Mouse (Mus musculus) cerebellum, adult 11 months (tissue): ENCODE data around the gene Mgat4e.
"Not testable (repeated sequence)": the region's sequence is repeated elsewhere in the genome, so short reads cannot be mapped to it uniquely, and the experiment has no call there.

ENCODE experiments used
- DNase-seq: peaks from one replicate; pipeline ENCODE4 v3.0.0; 2022

Mgat4e gene

GRCm38 (mm10) chr1:134555240-134555870, 5.9 kb upstream of the Mgat4e start:
- no peak for DNase-seq

- DNase-seq: no peak
Measured at GRCm38 (mm10) chr1:134552396-134552795, 2.9 kb upstream of the Mgat4e start.

GRCm38 (mm10) chr1:134551869-134552268, 2.4 kb upstream of the Mgat4e start:
- no peak for DNase-seq

- DNase-seq: no peak
Measured at GRCm38 (mm10) chr1:134548231-134548630, 1.3 kb downstream of the Mgat4e start.

- DNase-seq: no peak
Measured at GRCm38 (mm10) chr1:134540610-134541009, 8.9 kb downstream of the Mgat4e start.

GRCm38 (mm10) chr1:134535513-134535912, 14.0 kb downstream of the Mgat4e start:
- DNase-seq: no peak

GRCm38 (mm10) chr1:134535054-134535453, 14.4 kb downstream of the Mgat4e start:
- DNase-seq: no peak

- not testable (repeated sequence) for DNase-seq
Measured at GRCm38 (mm10) chr1:134533710-134534109, 15.8 kb downstream of the Mgat4e start.

GRCm38 (mm10) chr1:134530618-134531017, 18.9 kb downstream of the Mgat4e start:
- DNase-seq: no peak

- no peak for DNase-seq
Measured at GRCm38 (mm10) chr1:134526752-134527151, 22.7 kb downstream of the Mgat4e start.

GRCm38 (mm10) chr1:134525015-134525414, 24.5 kb downstream of the Mgat4e start:
- no peak for DNase-seq

- no peak for DNase-seq
Measured at GRCm38 (mm10) chr1:134524424-134524823, 25.1 kb downstream of the Mgat4e start.

GRCm38 (mm10) chr1:134522325-134522724, 27.2 kb downstream of the Mgat4e start:
- no peak for DNase-seq

GRCm38 (mm10) chr1:134521163-134521562, 28.3 kb downstream of the Mgat4e start:
- DNase-seq: no peak

- DNase-seq: no peak
Measured at GRCm38 (mm10) chr1:134520001-134520721, 29.3 kb downstream of the Mgat4e start.

GRCm38 (mm10) chr1:134519201-134519600, 30.3 kb downstream of the Mgat4e start:
- not testable (repeated sequence) for DNase-seq

GRCm38 (mm10) chr1:134518677-134519076, 30.8 kb downstream of the Mgat4e start:
- peak; percentile 71 for DNase-seq

GRCm38 (mm10) chr1:134517841-134518240, 31.6 kb downstream of the Mgat4e start:
- not testable (repeated sequence) for DNase-seq

- no peak for DNase-seq
Measured at GRCm38 (mm10) chr1:134516491-134517198, 32.8 kb downstream of the Mgat4e start.

- no peak for DNase-seq
Measured at GRCm38 (mm10) chr1:134515891-134516290, 33.6 kb downstream of the Mgat4e start.

- DNase-seq: no peak
Measured at GRCm38 (mm10) chr1:134513876-134514590, 35.4 kb downstream of the Mgat4e start.

- no peak for DNase-seq
Measured at GRCm38 (mm10) chr1:134513312-134513860, 36.1 kb downstream of the Mgat4e start.

GRCm38 (mm10) chr1:134512584-134512983, 36.9 kb downstream of the Mgat4e start:
- no peak for DNase-seq
